Mouse (Mus musculus): ENCODE data around the gene Tmbim6. TPM values are rescaled to one million over a fixed set of nuclear protein-coding genes. Genes with fewer than 3 reads are reported as not detected.

The Tmbim6 gene
- 177 and 273 TPM in 2 replicates for polyA plus RNA-seq (2012; ENCODE audit: low replicate concordance)

GRCm38 (mm10) chr15:99392486-99393385 lies at the start of gene Tmbim6:
TSS of gene Tmbim6 (plus strand) at chr15:99392882.

GRCm38 (mm10) chr15:99370259-99370691 lies 22.4 kb upstream of the Tmbim6 start, which contains the start of gene Fmnl3:
TSS of gene Fmnl3 (minus strand) at chr15:99370482.

GRCm38 (mm10) chr15:99457606-99458401 lies 65.1 kb downstream of the Tmbim6 start, which contains the start of gene Nckap5l:
TSS of gene Nckap5l (minus strand) at chr15:99457748.

Other genes starting within 250 kb of the Tmbim6 start
- 0.46 and 0.48 TPM in 2 replicates for gene Kcnh3, start 168.0 kb upstream of the Tmbim6 start, polyA plus RNA-seq (2012; ENCODE audit: low replicate concordance)
- 70.0 and 92.1 TPM in 2 replicates for gene Mcrs1, start 140.9 kb upstream of the Tmbim6 start, polyA plus RNA-seq (2012; ENCODE audit: low replicate concordance)
- gene Prpf40b, start 97.8 kb upstream of the Tmbim6 start, polyA plus RNA-seq (2012; ENCODE audit: low replicate concordance): 20.8 and 37.7 TPM in 2 replicates
- gene Fam186b, start 97.0 kb upstream of the Tmbim6 start, polyA plus RNA-seq (2012; ENCODE audit: low replicate concordance): not detected in 2 replicates
- gene Fmnl3, start 22.4 kb upstream of the Tmbim6 start, polyA plus RNA-seq (2012; ENCODE audit: low replicate concordance): 6.8 and 9.3 TPM in 2 replicates
- gene Nckap5l, start 64.9 kb downstream of the Tmbim6 start, polyA plus RNA-seq (2012; ENCODE audit: low replicate concordance): 6.2 and 9.8 TPM in 2 replicates
- gene Bcdin3d, start 81.8 kb downstream of the Tmbim6 start, polyA plus RNA-seq (2012; ENCODE audit: low replicate concordance): 3.8 and 5.3 TPM in 2 replicates
- 0.01 TPM in 1 of 2 replicates, not detected in the other for gene Faim2, start 135.3 kb downstream of the Tmbim6 start, polyA plus RNA-seq (2012; ENCODE audit: low replicate concordance)
- gene Aqp2, start 186.2 kb downstream of the Tmbim6 start, polyA plus RNA-seq (2012; ENCODE audit: low replicate concordance): 0.17 TPM in 1 of 2 replicates, not detected in the other
- not detected in 2 replicates for gene Aqp5, start 197.9 kb downstream of the Tmbim6 start, polyA plus RNA-seq (2012; ENCODE audit: low replicate concordance)
- not detected in 2 replicates for gene Aqp6, start 208.5 kb downstream of the Tmbim6 start, polyA plus RNA-seq (2012; ENCODE audit: low replicate concordance)